Mouse (Mus musculus) cerebellum, postnatal 25 days (tissue): ENCODE measurements at regions not wholly inside any gene's neighbourhood (a gene's known extent, or its start where the extent isn't known, plus 50 kb on each side); places are given as distances from the start of the nearest gene placed in this dataset.
A peak's percentile ranks its signal among the peaks of the same experiment; 100 is the strongest.
"Not testable (repeated sequence)": the region's sequence is repeated elsewhere in the genome, so short reads cannot be mapped to it uniquely, and the experiment has no call there.

ENCODE experiments used
- DNase-seq, 2 experiments: peaks; one replicate each; pipeline ENCODE4 v3.0.0; 2021; ENCODE audit warnings: mixed read lengths in 2 of 2

DNA sequence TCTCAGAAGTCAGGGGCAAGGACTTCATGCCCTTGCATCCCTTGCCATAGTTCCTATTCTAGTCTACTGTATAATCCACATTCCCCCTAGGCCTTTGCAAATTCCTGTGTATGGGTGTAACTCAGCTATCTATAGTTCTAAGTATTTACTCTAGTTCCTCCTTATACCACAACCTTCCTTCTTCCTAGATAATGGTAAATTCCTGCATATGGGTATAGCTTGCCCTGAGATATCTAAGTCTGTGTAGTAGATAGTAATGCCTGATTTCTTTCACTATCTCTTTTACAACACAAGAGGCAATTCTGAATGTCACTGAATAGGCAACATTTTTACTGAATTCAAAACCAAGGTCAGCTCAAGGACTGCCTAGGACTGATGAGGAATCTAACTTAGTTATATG is 1000.2 kb downstream of the Kcnt2 start:
- DNase-seq = not testable (repeated sequence)

DNA sequence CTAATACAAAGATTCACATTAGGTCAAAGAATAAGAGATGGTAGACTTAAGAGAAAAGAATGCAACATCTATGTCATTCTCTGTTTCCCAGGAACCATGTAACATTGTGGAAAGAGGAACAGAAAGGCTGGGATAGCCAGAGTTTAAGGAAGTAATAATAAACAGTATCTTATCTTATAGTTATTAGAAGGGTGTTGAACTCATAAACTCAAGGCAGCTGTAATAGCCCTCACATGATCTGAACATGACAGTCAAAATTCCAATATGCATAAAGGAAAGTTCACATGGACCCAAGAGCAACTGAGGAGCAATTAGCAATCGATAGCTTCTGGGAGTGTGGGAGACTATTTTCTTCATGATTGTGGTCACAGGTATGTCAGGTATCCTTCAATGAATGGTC is 1028.8 kb downstream of the Kcnt2 start:
- no peak for DNase-seq

DNA sequence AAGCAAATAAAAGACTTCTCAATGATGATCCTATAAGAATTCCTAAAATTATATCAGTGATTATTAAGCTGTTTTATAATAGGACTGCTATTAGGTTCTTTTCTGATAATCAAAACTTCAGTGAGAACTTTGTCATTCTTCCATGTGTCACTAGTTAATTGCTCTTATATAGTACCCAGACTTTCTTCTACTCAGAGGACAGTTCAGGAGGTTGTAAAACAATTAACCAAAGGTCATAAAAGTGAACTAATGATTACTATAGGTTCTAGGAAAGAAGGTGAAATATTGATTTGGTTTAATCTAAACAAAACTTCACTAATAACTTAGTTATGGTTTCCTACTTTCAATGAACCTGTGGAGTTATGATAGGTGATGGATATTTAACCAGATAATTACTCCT is 1035.6 kb downstream of the Kcnt2 start:
- no peak for DNase-seq

DNA sequence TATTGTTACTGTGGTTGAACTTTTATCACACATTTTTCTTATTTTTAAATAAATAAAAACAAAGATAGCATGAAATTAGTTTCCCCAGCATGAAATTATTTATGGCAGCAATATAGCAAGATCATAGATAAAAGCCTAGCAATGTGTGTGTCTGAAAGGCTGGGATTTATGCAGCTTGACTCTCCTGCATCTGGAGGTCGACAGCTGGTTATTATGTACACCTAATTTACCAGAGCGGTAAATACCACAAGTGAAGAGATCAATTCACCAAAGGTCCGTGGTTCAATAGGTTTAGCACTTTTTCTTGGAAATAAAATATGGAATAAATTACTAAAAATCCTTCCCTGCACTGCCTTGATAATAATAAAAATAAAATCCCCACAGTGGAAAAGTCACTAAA is 1077.0 kb downstream of the Kcnt2 start:
- no peak for DNase-seq

DNA sequence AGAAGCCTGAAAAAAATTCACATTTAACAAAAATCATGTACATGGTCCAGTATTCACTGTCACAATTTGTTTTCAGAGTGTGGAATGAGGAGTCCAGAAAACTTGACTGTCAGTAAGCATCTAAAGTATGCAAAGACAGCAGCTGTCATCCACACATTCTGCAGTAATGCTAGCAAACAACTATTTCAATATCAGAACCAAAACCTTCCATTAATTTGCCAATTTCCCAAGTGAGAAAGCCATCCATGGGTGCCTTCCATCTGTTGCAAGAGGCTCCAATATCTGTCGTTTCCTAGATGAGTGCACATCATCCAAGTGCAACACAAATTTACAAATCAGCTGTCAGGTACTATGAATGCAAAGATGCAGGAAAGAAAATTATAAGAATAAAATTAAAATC is 1092.1 kb downstream of the Kcnt2 start:
- DNase-seq = no peak

DNA sequence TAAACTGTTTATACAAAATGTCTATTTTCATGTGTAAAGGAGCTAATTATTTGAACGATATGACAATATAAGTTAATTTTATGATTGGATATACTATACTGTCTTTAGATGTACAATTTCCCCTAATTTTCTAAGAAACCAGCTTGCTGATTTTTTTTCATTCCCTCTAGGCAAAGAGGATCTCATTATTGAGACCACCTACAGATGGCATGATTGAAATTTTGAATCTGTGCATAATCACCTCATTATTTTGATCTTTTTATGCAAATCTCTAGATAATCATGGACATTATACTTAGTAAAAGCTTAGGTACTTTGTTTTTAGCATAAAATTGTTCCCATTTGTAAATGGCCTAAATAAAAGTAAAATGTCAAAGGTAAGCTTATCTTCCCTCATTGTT is 1123.5 kb downstream of the Kcnt2 start:
- no peak for DNase-seq

DNA sequence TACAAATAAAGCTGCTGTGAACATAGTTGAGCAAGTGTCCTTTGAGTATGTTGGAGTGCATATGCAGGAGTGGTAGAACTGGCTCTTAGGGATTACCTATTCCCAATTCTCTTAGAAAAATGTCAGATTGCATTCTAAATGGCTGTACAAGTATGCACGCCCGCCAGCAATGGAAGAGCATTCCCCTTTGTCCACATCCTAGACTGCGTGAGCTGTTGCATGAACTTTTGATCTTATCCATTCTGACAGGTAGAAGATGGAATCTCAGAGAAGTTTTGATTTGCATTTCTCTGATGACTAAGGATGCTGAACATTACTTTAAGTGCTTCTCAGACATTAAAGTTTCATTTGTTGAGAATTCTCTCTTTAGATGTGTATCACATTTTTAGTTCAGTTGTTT is 1130.0 kb downstream of the Kcnt2 start:
- DNase-seq = no peak

DNA sequence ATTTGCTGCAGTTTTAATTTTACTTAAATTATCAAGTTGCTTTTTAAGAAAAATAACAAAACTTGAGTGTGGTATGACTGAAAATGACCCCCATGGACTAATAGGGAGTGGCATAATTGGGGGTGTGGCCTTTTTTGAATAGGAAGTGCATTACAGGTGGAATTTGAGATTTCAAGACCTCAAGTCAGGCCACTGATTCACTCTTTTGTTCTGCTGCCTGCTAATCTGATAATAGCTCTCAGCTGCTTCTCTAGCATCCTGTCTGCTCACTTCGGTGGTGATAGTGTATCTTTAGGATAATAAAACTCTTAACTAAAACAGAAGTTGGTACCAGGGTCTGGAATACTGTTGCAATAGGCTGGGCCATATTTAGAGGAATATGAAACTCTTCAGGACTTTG is 1155.4 kb downstream of the Kcnt2 start:
- no peak for DNase-seq

DNA sequence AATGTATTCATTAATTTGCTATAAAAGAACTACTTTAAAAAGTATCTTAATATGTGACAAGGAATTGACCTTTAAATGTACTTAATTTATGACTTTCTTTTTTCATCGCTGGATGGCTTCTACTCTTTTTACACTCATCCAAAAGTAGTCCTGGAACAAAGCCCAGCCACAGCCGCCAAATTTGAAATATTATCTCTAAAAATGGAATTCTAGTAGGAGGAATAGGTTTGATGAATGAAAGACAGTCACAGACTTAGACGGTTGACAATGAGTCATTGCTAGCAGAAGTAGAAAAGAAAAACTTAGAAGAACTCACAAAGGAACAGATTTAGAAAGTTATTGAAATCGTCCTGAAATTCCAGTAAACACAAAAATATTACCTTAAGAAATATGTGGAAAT is 1183.7 kb downstream of the Kcnt2 start:
- no peak for DNase-seq

DNA sequence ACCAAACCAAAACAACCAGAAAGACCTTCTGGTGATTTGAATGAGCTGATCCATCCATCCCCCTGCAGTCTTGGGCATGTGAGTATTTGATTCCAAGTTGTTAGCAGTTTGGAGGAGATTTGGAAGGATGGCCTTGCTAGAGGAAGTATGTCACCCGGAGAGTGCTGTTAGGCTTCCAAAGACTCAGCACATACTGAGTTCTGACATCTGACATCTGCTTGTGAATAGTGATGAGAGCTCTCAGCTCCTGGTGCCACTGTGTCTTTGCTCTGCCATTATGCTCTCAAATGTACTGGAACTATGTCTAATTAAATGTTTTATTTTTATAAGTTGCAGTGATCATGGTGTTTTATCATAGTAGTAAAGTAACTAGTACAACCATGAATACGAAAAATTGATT is 1184.2 kb downstream of the Kcnt2 start:
- DNase-seq = no peak

DNA sequence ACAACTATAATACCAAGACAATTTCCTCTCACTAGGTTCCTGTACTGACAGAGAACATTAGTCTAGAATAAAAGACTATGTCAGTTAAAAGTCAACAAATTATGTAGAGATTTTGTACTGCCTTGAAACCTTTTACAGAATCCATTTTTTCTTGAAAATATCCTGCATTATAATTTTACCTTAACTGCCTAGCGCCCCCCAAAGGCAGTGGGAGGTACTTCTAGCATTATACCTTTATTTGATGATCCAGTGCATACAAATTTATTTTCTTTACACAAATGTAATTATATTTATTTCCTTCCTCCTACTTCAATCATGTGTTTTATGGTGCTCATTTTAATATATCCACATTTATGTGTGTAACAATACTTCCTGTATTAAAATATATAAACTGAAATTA is 1189.5 kb downstream of the Kcnt2 start:
- no peak for DNase-seq

DNA sequence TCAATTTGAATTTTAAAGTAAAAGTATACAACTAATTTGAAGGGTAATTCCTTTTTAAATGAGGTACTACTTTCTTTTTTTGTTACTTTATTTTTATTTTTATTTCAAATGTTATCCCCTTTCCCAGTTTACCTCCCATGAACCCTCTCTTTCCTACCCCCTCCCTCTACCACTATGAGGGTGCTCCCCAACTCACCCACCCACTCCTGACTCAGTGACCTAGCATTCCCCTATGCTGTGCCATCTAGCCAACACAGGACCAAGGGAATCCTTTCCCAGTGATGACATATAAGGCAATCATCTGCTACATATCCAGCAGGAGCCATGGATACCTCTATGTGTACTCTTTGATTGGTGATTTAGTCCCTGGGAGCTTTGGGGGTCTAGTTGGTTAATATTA is 1194.3 kb downstream of the Kcnt2 start:
- no peak for DNase-seq

DNA sequence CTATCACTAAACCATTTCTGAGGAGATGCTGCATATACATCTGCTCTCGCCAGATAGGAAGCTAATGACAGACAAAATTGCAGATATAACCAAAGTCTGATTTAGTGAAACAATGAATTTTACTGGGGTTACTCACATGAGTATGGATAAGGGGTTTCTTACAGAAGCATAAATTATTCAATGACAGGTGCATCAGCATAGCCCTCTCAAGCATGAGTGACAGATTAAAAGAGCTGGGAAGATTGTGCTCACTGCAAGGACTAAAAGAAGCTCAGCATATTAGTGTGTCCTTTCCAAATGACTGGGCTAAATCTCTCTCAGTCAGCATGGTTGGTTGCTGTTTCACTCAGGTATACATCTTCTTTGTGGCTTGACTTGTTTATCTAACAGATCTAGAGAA is 1205.0 kb downstream of the Kcnt2 start:
- DNase-seq = no peak

DNA sequence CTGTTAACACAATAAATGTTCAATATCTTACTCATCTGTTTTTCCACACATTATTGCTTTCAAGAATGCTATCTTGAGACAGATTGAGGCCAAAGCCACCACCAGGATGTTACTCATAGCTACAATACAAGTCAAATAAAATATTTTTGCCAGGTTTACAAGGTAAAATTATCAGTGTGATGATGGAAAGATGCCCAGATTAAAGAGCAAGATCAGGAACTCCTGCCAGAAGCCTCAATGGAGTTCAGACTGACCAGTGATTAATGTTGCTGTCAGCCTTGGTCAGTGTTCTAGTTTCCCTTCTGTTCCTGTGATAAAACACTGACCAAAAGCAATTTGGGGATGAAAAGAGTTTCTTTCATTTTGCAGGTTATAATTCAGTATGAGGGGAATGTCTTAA is 1218.6 kb downstream of the Kcnt2 start:
- peak in 1 of 2 experiments; percentile 12 for DNase-seq
